Mouse (Mus musculus) cerebellum, adult 2 months (tissue): ENCODE measurements around the gene Atp6v1c2. TPM values are rescaled to one million over a fixed set of nuclear protein-coding genes. Genes with fewer than 3 reads are reported as not detected.

Experiments used
- DNase-seq, 2 experiments: peaks; one replicate each; pipeline ENCODE4 v3.0.0; 2021
- H3K27ac ChIP-seq: fragments of 200-500 bp; 2 replicates; pipeline ENCODE4 v1.5.1; 2012; ENCODE audit warnings: low read length, control low read depth, inconsistent platforms; ENCODE audit not compliant: insufficient read depth
- H3K27me3 ChIP-seq: fragments of 200-500 bp; 2 replicates; pipeline ENCODE4 v1.6.1; 2012; ENCODE audit warnings: inconsistent platforms, mild to moderate bottlenecking, low read length, moderate library complexity; ENCODE audit not compliant: control insufficient read depth, insufficient read depth
- H3K4me1 ChIP-seq: fragments of 200-500 bp; 2 replicates; pipeline ENCODE4 v1.6.1; 2011; ENCODE audit warnings: low read length; ENCODE audit not compliant: control insufficient read depth, insufficient read depth
- H3K4me3 ChIP-seq: fragments of 200-500 bp; replicated peaks from 2 replicates; pipeline ENCODE3; 2011; ENCODE audit warnings: mild to moderate bottlenecking, low read depth, low read length, control low read depth; ENCODE audit not compliant: insufficient read depth
- CTCF ChIP-seq: fragments of 200-500 bp; IDR thresholded peaks from 2 replicates; pipeline ENCODE4 v1.5.1; 2011; ENCODE audit warnings: low read depth, mild to moderate bottlenecking, control low read depth, low read length, moderate library complexity, borderline replicate concordance; ENCODE audit not compliant: insufficient read depth
- POLR2A ChIP-seq: fragments of 200-500 bp; IDR thresholded peaks from 2 replicates; pipeline ENCODE4 v1.6.1; 2011; ENCODE audit warnings: low read length, control low read depth, borderline replicate concordance; ENCODE audit not compliant: insufficient read depth
- WGBS: fragments of 180-500 bp; shearing (Covaris S2); methylation state at CpG from one replicate; pipeline ENCODE4 v1.1.7; 2018; 5-methylcytosine and 5-hydroxymethylcytosine counted together
- polyA plus RNA-seq: library from polyadenylated mRNA; depleted of rRNA; stranded (reverse); fragments of >200 nt; gene quantifications from 2 replicates; pipeline ENCODE4 v1.2.3, GENCODE M21; 2012

The Atp6v1c2 gene
- polyA plus RNA-seq, 1 experiment: 0.15 TPM

DNA sequence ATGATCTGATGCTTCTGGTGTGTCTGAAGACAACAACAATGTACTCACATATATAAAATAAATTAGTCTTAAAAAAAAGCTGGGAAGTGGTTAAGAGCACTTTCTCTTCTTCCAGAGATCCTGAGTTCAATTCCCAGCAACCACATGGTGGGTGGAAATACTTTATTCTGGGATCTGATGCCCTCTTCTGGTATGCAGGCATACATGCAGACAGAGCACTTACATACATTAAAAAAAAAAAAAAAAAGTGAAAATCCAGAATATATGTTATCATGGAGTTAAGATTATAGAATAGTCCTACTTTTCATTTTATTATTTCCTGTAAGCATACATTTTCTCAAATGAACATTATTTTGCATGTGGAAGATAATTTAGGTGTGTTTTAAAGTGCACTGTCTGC lies 20.9 kb upstream of the Atp6v1c2 start:
- no peak overlapping the region for H3K4me3 ChIP-seq
- no peaks in the 10 kb centered on the region for H3K4me1 ChIP-seq
- H3K27ac ChIP-seq: no peak overlapping the region
- no peak for DNase-seq
- TF ChIP-seq POLR2A (no peak), CTCF (no peak)
- no peaks in the 10 kb centered on the region for H3K27me3 ChIP-seq

GRCm38 (mm10) chr12:17348048-17349036 lies 19.2 kb upstream of the Atp6v1c2 start, which contains the start of gene Nol10:
Gene Nol10, plus strand, starts transcription at chr12:17348458.
- under 1% methylated on average over 42 of the region's 42 CpGs for WGBS
- H3K27me3 ChIP-seq: no peaks in the 10 kb centered on the region
- TF ChIP-seq POLR2A: peak; percentile 93
- TF ChIP-seq CTCF: no peak
- H3K4me1 ChIP-seq: no peaks in the 10 kb centered on the region
- peak; percentile 89 to 90 for DNase-seq
- peak within 1 kb of the TSS; percentile 65 for H3K4me3 ChIP-seq
- peak within 1 kb of the TSS; percentile 59; the same call in 1 of the 2 replicates for H3K27ac ChIP-seq

DNA sequence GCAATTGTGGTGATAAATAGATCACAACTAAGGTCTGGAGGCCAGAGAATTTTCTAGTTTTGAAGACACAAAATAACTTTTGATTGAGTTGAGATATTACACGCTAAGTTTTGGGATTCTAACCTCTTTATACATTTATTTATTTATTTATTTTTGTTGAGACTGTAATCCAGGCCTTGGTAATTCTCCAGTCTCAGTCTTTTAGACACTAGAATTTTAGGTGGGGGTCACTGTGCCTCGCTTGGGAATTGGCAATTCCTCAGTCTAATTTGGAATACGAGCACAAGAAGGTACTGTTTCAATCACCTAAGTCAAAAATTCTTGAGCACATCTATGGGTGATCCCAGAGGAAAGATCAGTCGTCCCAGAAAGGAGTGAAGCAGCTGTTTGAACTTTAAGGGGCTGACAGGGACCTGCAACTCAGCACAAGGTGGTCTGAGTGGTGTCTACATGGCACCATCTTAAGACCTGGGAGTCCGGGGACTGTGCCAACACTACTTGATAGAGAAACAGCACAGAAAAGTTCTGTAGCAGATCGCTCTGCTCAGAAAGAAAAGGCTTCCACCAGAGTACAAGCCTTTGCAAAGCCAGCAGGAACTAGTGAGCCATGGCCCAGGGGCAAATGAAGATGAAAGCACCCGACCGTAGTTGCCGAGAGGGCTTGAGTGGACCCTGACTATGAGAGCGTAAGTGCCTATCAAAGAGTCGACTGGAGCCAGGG lies 18.3 kb upstream of the Atp6v1c2 start:
- no peaks in the 10 kb centered on the region for H3K4me1 ChIP-seq
- H3K4me3 ChIP-seq: peak overlapping the region; percentile 65
- WGBS: 33% methylated on average over 11 of the region's 11 CpGs
- peak; percentile 23 to 39 for DNase-seq
- no peaks in the 10 kb centered on the region for H3K27me3 ChIP-seq
- peak overlapping the region; percentile 59; the same call in 1 of the 2 replicates for H3K27ac ChIP-seq
- TF ChIP-seq CTCF: no peak
- TF ChIP-seq POLR2A: no peak

DNA sequence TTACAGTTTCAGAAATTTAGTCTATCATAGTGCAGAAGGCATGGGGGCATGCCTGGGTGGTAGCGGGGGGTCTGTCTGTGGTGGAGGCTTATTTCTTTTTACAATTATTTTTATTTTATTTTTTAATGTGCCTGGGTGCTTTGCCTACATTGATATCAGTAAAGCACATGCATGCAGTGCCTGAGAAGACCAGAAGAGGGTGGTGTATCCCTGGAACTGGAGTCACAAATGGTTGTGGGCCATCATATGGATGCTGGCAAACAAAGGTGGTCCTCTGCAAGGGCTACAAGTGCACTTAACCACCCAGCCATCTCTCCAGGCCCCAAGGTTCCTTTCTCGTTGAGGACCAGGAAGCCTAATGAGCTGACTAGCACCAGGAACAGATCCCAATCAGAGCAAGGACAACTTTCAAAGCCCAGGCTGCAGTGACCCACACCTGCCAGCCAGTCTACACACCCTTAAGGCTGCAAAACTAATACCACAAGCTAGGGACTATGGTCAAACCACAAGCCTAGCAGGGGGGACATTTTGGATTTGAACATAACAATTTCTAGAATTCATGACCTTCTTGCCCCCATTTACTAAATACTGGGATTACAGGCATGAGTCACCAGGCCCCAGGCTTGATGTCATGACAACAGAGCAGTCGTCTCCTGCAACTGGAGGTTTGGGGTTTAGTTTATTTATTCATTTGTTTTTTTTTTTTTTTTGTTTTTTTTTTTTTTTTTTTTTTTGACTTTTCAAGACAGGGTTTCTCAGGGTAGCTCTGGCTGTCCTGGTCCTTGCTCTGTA lies 10.2 kb upstream of the Atp6v1c2 start:
- no peak for TF ChIP-seq POLR2A
- peak; percentile 21; the same call in 1 of the 2 replicates for TF ChIP-seq CTCF
- 77% methylated on average over 3 of the region's 3 CpGs for WGBS
- no peak for DNase-seq
- Histone ChIP-seq H3K27me3 (no peaks in the 10 kb centered on the region), H3K4me1 (no peaks in the 10 kb centered on the region), H3K4me3 (no peak overlapping the region), H3K27ac (no peak overlapping the region)

DNA sequence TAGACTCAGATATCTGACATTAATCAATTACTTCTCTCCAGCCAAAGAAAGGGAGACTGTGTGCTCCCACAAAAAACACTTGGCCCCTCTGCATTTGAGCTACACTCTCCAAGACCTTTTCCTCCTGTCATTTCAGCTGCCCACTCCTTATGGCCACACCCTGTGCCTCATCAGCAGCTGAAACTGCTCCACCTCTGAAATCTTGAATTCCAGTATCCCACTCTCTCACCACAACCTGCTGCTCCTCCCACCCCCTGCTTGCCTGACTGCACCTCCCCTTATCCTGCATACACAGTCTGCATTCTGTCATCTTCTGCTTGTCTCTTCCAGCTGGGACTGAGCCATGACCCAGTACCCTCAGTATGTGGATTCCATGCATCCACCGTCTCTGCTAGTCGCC lies 9.2 kb upstream of the Atp6v1c2 start:
- no peaks in the 10 kb centered on the region for H3K4me1 ChIP-seq
- no peak overlapping the region for H3K27ac ChIP-seq
- WGBS: 55% methylated on average over 2 of the region's 2 CpGs
- no peak overlapping the region for H3K4me3 ChIP-seq
- DNase-seq: no peak
- TF ChIP-seq CTCF (no peak), POLR2A (no peak)
- H3K27me3 ChIP-seq: no peaks in the 10 kb centered on the region

- H3K27me3 ChIP-seq: no peaks in the 10 kb centered on the region; the same call in 1 of the 2 replicates
- TF ChIP-seq CTCF (no peak), POLR2A (no peak)
- H3K27ac ChIP-seq: no peak overlapping the region
- no peak for DNase-seq
- no peaks in the 10 kb centered on the region for H3K4me1 ChIP-seq
- H3K4me3 ChIP-seq: no peak overlapping the region
- 7% methylated on average over 1 of the region's 1 CpGs for WGBS
Observed at GRCm38 (mm10) chr12:17333459-17333858, 4.3 kb upstream of the Atp6v1c2 start.
